Mouse (Mus musculus): Measurements from ENCODE around the gene Crtc3. TPM values are rescaled to one million over a fixed set of nuclear protein-coding genes. Genes with fewer than 3 reads are reported as not detected.

The Crtc3 gene
- polyA plus RNA-seq (2012; rRNA removed), result 18.6 and 24.4 TPM in 2 replicates
- 26.4 and 29.9 TPM in 2 replicates for polyA plus RNA-seq (2014; fragmentation: Nextera tagmentation; extraction: Ambion mirVana)

DNA sequence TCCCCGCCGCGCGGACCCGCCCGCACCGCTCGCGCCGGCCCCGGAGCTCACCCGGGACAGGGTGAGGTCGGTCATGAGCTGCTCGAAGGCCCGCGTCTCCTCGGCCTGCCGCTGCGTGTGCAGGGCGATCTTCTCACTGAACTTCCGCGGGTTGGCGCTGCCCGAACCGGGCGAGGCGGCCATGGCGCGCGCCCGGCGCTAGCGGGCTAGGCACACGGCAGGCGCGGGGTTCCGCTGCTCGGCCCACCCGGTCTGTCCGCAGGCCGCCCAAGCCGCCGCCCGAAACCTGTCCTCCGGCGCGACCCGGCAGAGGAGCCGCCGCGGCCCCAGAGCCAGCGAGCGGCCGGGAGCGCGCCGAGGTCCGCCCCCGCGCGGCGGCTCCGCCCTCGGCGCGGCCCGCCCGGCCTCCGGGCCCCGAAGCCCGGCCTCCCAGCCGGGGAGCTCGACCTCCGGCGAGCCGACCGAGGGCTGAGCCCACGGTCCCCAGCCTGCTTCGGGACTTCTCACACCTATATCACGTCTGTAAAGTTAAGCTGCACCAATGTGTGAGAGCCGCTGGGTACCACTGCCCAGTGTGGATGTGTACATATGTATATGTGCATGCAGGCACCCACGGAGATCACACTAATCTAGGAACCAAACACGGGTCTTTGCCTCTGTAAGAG lies at the start of gene Crtc3:
Gene Crtc3, minus strand, starts transcription at position 322 of the 665 bp plus-strand sequence.
- TF ChIP-seq POLR2A (IDR thresholded peaks at IDR 0.05; ENCODE audit: borderline replicate concordance, extremely low read depth, insufficient read depth, insufficient read length), result 0 out of 2 replicates have a peak, but pooled peaks have one; percentile 31
- H3K36me3 ChIP-seq (ENCODE audit: control insufficient read depth, insufficient read depth, low read length), result no peaks in the 10 kb centered on the region
- peak within 1 kb of the TSS; percentile 95 for H3K9ac ChIP-seq (ENCODE audit: low read depth, low read length, severe bottlenecking)
- peak within 1 kb of the TSS; percentile 82 for H3K4me3 ChIP-seq (replicated peaks; ENCODE audit: low read length)
- peak within 1 kb of the TSS; percentile 76 for H3K4me2 ChIP-seq (replicated peaks; ENCODE audit: low read depth, low read length, severe bottlenecking)
- ATAC-seq (ENCODE audit: low FRiP score, low read depth) (peak; percentile 86), DNase-seq (ENCODE audit: low spot score) (peak; percentile 57)
- no peaks in the 10 kb centered on the region for H3K27me3 ChIP-seq (ENCODE audit: control insufficient read depth, insufficient read depth, low read length)
- H3K4me1 ChIP-seq (ENCODE audit: control insufficient read depth, insufficient read depth, low read length), result peaks cover 9% of the 10 kb centered on the region; the same call in 1 of the 2 replicates
- 0% methylated on average over 18 of the region's 83 CpGs for WGBS
- peak within 1 kb of the TSS; percentile 95 for H3K27ac ChIP-seq (replicated peaks; ENCODE audit: low read depth, low read length)
- no peaks in the 10 kb centered on the region for H3K9me3 ChIP-seq (ENCODE audit: control insufficient read depth, low read length)

DNA sequence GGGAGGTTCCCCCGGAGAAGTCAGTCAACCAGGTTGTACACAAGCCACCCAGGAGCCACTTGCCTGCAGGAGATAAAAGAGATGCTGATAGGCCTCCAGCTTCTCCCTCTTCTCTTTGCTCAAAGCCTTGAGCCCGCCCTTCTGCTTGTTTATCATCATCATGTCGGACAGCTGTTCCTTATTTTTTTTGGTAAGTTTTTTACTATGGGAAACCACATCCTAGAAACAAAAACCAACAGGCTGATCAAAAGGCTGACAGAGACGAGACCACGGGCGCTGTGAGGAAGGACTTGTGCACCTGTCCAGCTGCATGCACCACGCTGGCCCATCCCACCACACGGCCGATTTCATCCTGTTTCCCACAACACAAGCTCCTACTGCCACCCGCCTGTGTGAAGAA lies 47.5 kb upstream of the Crtc3 start:
- H3K27ac ChIP-seq (replicated peaks; ENCODE audit: low read depth, low read length), result no peak overlapping the region
- no peak overlapping the region for H3K9ac ChIP-seq (ENCODE audit: low read depth, low read length, severe bottlenecking)
- H3K36me3 ChIP-seq (ENCODE audit: control insufficient read depth, insufficient read depth, low read length), result peaks cover 76% of the 10 kb centered on the region
- DNase-seq (ENCODE audit: low spot score) (no peak), ATAC-seq (ENCODE audit: low FRiP score, low read depth) (no peak)
- no peak overlapping the region for H3K4me3 ChIP-seq (replicated peaks; ENCODE audit: low read length)
- WGBS, result 88% methylated on average over 10 of the region's 10 CpGs
- TF ChIP-seq POLR2A (IDR thresholded peaks at IDR 0.05; ENCODE audit: borderline replicate concordance, extremely low read depth, insufficient read depth, insufficient read length), result no peak
- no peaks in the 10 kb centered on the region for H3K4me1 ChIP-seq (ENCODE audit: control insufficient read depth, insufficient read depth, low read length)
- H3K9me3 ChIP-seq (ENCODE audit: control insufficient read depth, low read length), result no peaks in the 10 kb centered on the region
- no peaks in the 10 kb centered on the region for H3K27me3 ChIP-seq (ENCODE audit: control insufficient read depth, insufficient read depth, low read length)
- no peak overlapping the region for H3K4me2 ChIP-seq (replicated peaks; ENCODE audit: low read depth, low read length, severe bottlenecking)

DNA sequence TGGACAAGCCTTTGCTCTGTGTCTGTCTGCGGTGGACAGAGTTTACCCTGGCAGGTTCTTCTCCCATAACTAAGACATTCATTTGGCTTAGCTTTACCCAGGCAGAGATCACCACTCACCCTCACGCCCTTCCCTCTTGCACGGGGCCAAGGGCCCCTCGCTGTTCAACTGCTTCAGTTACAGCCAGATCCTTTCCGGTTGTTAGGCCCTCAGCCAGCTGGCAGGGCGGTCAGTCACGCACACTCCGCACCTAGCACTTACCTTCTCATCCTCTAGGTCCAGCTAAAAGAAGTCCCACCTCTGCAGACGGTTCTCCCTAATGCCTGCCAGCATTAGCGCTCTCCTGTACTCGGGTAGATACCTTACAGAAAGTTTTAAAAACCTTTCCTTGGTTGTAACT lies 44.3 kb upstream of the Crtc3 start:
- no peaks in the 10 kb centered on the region for H3K27me3 ChIP-seq (ENCODE audit: control insufficient read depth, insufficient read depth, low read length)
- no peaks in the 10 kb centered on the region for H3K4me1 ChIP-seq (ENCODE audit: control insufficient read depth, insufficient read depth, low read length)
- no peak overlapping the region for H3K9ac ChIP-seq (ENCODE audit: low read depth, low read length, severe bottlenecking)
- no peak for TF ChIP-seq POLR2A (IDR thresholded peaks at IDR 0.05; ENCODE audit: borderline replicate concordance, extremely low read depth, insufficient read depth, insufficient read length)
- DNase-seq (ENCODE audit: low spot score) (no peak), ATAC-seq (ENCODE audit: low FRiP score, low read depth) (no peak)
- H3K9me3 ChIP-seq (ENCODE audit: control insufficient read depth, low read length), result no peaks in the 10 kb centered on the region
- H3K27ac ChIP-seq (replicated peaks; ENCODE audit: low read depth, low read length), result no peak overlapping the region
- no peak overlapping the region for H3K4me2 ChIP-seq (replicated peaks; ENCODE audit: low read depth, low read length, severe bottlenecking)
- peaks cover 80% of the 10 kb centered on the region for H3K36me3 ChIP-seq (ENCODE audit: control insufficient read depth, insufficient read depth, low read length)
- 74% methylated on average over 11 of the region's 11 CpGs for WGBS
- no peak overlapping the region for H3K4me3 ChIP-seq (replicated peaks; ENCODE audit: low read length)

DNA sequence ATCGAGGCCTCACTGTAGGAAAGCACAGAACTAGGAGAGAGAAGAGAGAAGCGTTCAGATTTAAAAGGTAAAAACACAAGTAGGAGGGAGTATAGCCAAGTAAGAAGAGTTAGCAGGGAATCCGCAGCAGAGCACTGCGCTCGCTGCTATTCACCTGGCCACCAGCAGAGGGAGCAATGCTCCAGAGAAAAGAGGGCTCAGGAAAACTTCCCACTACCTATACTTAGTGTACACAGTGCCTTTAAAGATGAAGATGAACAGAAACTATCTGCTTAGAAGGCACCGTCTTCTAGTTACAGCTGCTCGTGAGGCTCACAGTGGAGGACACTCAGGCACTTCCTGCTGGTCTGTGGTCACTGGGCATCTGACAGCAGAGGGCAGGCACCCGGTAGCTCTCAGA lies 41.0 kb upstream of the Crtc3 start:
- no peak overlapping the region for H3K27ac ChIP-seq (replicated peaks; ENCODE audit: low read depth, low read length)
- no peaks in the 10 kb centered on the region for H3K27me3 ChIP-seq (ENCODE audit: control insufficient read depth, insufficient read depth, low read length)
- H3K9ac ChIP-seq (ENCODE audit: low read depth, low read length, severe bottlenecking), result no peak overlapping the region
- WGBS, result 21% methylated on average over 8 of the region's 8 CpGs
- H3K9me3 ChIP-seq (ENCODE audit: control insufficient read depth, low read length), result no peaks in the 10 kb centered on the region
- no peak overlapping the region for H3K4me3 ChIP-seq (replicated peaks; ENCODE audit: low read length)
- H3K4me1 ChIP-seq (ENCODE audit: control insufficient read depth, insufficient read depth, low read length), result no peaks in the 10 kb centered on the region
- no peak overlapping the region for H3K4me2 ChIP-seq (replicated peaks; ENCODE audit: low read depth, low read length, severe bottlenecking)
- ATAC-seq (ENCODE audit: low FRiP score, low read depth) (0 out of 2 replicates have a peak, but pooled peaks have one; percentile 53), DNase-seq (ENCODE audit: low spot score) (peak; percentile 74)
- H3K36me3 ChIP-seq (ENCODE audit: control insufficient read depth, insufficient read depth, low read length), result peaks cover 83% of the 10 kb centered on the region
- no peak for TF ChIP-seq POLR2A (IDR thresholded peaks at IDR 0.05; ENCODE audit: borderline replicate concordance, extremely low read depth, insufficient read depth, insufficient read length)

DNA sequence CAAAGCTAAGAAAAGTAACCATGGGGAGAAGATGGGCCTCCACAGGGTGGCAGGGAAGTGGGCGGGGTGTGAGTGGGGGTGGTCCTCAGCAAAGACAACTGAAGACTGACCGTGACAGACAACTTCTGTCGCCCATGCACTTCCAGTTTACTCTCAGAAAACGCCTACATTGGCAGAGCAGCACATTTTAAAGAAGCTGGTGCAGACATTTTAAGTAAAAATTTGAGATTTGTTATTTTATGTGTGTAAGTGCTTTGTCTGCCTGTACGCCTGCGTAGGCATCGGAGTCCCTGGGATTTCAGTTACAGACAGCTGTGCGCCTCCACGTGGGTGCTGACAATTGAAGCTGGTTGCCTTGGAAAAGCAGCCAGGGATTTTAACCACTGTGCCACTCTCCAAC lies 32.4 kb upstream of the Crtc3 start:
- H3K27me3 ChIP-seq (ENCODE audit: control insufficient read depth, insufficient read depth, low read length), result no peaks in the 10 kb centered on the region
- no peak for ATAC-seq (ENCODE audit: low FRiP score, low read depth)
- H3K9ac ChIP-seq (ENCODE audit: low read depth, low read length, severe bottlenecking), result no peak overlapping the region
- no peak overlapping the region for H3K27ac ChIP-seq (replicated peaks; ENCODE audit: low read depth, low read length)
- H3K4me2 ChIP-seq (replicated peaks; ENCODE audit: low read depth, low read length, severe bottlenecking), result no peak overlapping the region
- TF ChIP-seq POLR2A (IDR thresholded peaks at IDR 0.05; ENCODE audit: borderline replicate concordance, extremely low read depth, insufficient read depth, insufficient read length), result no peak
- H3K4me1 ChIP-seq (ENCODE audit: control insufficient read depth, insufficient read depth, low read length), result no peaks in the 10 kb centered on the region
- no peak for DNase-seq (ENCODE audit: low spot score)
- no peaks in the 10 kb centered on the region for H3K9me3 ChIP-seq (ENCODE audit: control insufficient read depth, low read length)
- H3K4me3 ChIP-seq (replicated peaks; ENCODE audit: low read length), result no peak overlapping the region
- 58% methylated on average over 9 of the region's 9 CpGs for WGBS
- H3K36me3 ChIP-seq (ENCODE audit: control insufficient read depth, insufficient read depth, low read length), result peaks cover 80% of the 10 kb centered on the region

Data from limb, embryonic 14.5 days (tissue).